Mouse (Mus musculus) embryonic facial prominence, embryonic 12.5 days (tissue): ENCODE data around the gene Suclg2. TPM values are rescaled to one million over a fixed set of nuclear protein-coding genes. Genes with fewer than 3 reads are reported as not detected.
A peak's percentile ranks its signal among the peaks of the same experiment; 100 is the strongest.

Source experiments
- ATAC-seq: fragments of 200-750 bp; cut with Nextera tagmentation; 2 replicates; pipeline ENCODE4 v1.8.0; 2017; ENCODE audit not compliant: insufficient number of reproducible peaks, insufficient read depth, low FRiP score, low TSS enrichment
- H3K27ac ChIP-seq: fragments of 300-500 bp; sonication (generic); 2 replicates; pipeline ENCODE4 v1.5.1; 2016; ENCODE audit warnings: mild to moderate bottlenecking
- H3K27me3 ChIP-seq: fragments of 300-500 bp; sonication (generic); 2 replicates; pipeline ENCODE4 v1.6.1; 2016; ENCODE audit warnings: mild to moderate bottlenecking, moderate library complexity
- H3K36me3 ChIP-seq: fragments of 300-500 bp; sonication (generic); 2 replicates; pipeline ENCODE4 v1.6.1; 2016; ENCODE audit warnings: mild to moderate bottlenecking
- H3K4me1 ChIP-seq: fragments of 300-500 bp; sonication (generic); 2 replicates; pipeline ENCODE4 v1.6.1; 2016
- H3K4me2 ChIP-seq: fragments of 300-500 bp; sonication (generic); replicated peaks from 2 replicates; pipeline ENCODE4 v1.6.1; 2016; ENCODE audit warnings: mild to moderate bottlenecking, moderate library complexity
- H3K4me3 ChIP-seq: fragments of 300-500 bp; sonication (generic); 2 replicates; pipeline ENCODE4 v1.5.1; 2016; ENCODE audit warnings: mild to moderate bottlenecking
- H3K9ac ChIP-seq: fragments of 300-500 bp; sonication (generic); 2 replicates; pipeline ENCODE4 v1.6.1; 2016; ENCODE audit warnings: mild to moderate bottlenecking, moderate library complexity
- H3K9me3 ChIP-seq: fragments of 300-500 bp; sonication (generic); 2 replicates; pipeline ENCODE4 v1.6.1; 2016; ENCODE audit warnings: mild to moderate bottlenecking, moderate library complexity
- WGBS: fragments of 180-500 bp; shearing (Covaris S2); methylation state at CpG from one replicate; pipeline ENCODE4 v1.1.7; 2016; 5-methylcytosine and 5-hydroxymethylcytosine counted together
- polyA plus RNA-seq: library from polyadenylated mRNA; unstranded; fragments of >200 nt; fragmentation: Nextera tagmentation; extraction: Ambion mirVana; gene quantifications from 2 replicates; pipeline ENCODE4 v1.2.1, GENCODE M21; 2016

Gene Suclg2
- polyA plus RNA-seq, 1 experiment from 2014 or later, result 51.8 TPM

DNA sequence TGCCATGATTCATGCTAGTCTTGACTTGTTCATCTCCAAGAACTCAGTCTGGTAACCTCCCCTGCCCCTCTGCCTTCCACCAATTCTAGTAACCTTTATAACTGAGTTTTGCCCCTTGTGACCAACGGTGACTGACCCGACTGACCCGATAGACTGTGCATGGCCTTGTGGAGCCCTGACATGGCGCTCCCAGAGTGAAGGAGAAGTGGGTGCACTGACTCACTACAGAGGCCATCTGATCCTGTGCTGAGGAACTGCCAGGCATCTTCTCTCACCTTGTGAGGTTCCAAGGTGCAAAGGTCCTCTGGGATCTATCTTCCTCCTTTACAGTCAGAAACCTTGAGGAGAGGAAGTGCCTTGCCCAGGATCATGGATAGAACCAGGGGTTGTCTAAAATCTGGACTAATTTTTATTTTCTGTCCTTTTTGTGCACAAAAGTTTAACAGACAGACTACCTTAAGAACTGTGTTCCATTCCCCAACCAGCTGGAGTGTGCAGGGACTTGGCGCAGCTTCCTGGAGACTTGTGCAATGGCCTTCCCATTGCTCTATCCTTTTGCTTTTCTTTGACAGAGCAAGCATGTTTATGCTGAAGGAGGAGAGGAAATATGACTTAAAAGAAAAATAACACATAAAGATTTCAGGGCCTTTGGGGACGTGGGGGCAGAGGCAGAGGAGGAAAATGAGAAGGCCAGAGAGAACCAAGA, 49.8 kb downstream of the Suclg2 start:
- Histone ChIP-seq H3K4me1 (no peaks in the 10 kb centered on the region), H3K36me3 (no peaks in the 10 kb centered on the region), H3K4me2 (no peak overlapping the region), H3K27me3 (no peaks in the 10 kb centered on the region), H3K27ac (no peak overlapping the region), H3K9ac (no peak overlapping the region), H3K4me3 (no peak overlapping the region), H3K9me3 (0 out of 2 replicates have a peak, but pooled peaks cover 3% of the 10 kb centered on the region)
- WGBS, result 90% methylated on average over 6 of the region's 6 CpGs
- no peak for ATAC-seq

DNA sequence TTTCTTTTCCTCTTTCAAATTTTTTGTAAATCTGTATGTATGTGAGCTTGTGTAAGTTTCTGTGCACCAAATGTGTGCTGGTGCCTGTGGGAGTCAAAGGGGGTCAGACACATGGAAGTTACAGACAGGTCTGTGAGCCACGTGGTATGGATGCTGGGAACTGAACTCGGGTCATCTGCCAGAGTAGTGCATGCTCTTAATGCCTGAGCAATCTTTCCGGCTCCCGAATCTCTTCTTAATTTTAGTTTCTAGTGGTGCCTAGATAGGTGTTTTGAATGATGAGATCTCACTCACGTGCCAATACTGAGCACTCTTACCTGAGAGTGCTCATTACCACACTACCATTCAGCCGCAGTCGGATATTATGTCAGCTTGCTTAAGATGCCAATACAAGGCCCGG, 60.9 kb downstream of the Suclg2 start:
- 93% methylated on average over 8 of the region's 8 CpGs for WGBS
- Histone ChIP-seq H3K4me1 (no peaks in the 10 kb centered on the region), H3K9me3 (no peaks in the 10 kb centered on the region), H3K27ac (no peak overlapping the region), H3K9ac (no peak overlapping the region), H3K4me3 (no peak overlapping the region), H3K27me3 (no peaks in the 10 kb centered on the region), H3K36me3 (no peaks in the 10 kb centered on the region), H3K4me2 (no peak overlapping the region)
- no peak for ATAC-seq

DNA sequence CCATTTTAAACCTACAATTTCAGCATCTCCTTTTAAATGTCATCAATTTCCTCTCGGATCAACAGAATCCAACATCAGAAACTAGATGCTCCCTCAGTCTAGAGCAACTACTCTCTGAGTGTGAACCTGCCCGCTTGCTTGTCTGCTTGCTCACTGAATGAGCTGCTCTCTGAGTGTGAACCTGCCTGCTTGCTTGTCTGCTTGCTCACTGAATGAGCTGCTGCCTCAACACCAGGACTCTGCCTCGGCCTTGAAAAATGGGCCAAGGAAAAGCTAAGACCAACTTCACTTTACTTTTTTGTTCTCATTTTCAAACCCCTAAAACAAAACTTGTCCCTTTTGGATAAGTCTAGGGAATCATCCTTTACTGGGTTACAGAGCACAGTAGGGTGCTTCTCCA, 64.9 kb downstream of the Suclg2 start:
- Histone ChIP-seq H3K4me3 (no peak overlapping the region), H3K27me3 (no peaks in the 10 kb centered on the region), H3K36me3 (no peaks in the 10 kb centered on the region), H3K27ac (no peak overlapping the region), H3K9ac (no peak overlapping the region), H3K4me1 (peaks cover 18% of the 10 kb centered on the region), H3K9me3 (no peaks in the 10 kb centered on the region), H3K4me2 (no peak overlapping the region)
- no peak for ATAC-seq
- 88% methylated on average over 3 of the region's 3 CpGs for WGBS

DNA sequence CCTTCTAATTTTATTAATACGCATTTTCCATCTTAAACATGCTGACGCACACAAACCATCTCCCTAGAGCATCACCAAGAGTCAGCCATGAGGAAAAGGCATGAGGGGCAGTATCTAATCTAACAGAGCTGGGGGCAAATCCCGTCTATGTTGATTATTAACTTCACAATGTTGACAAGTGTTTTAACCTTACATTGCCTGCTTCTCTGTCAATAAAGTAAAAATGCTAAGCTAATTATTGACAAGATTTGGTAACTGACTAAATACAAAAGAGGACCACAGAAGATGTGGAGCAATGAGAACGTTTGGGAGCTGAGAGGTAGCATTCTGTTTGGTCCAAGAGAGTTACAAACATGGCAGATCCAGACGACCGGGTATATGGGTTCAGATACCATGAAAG, 65.8 kb downstream of the Suclg2 start:
- WGBS, result 86% methylated on average over 6 of the region's 6 CpGs
- no peak overlapping the region for H3K4me2 ChIP-seq
- no peaks in the 10 kb centered on the region for H3K36me3 ChIP-seq
- H3K9me3 ChIP-seq, result no peaks in the 10 kb centered on the region
- peaks cover 18% of the 10 kb centered on the region for H3K4me1 ChIP-seq
- no peak overlapping the region for H3K9ac ChIP-seq
- no peak overlapping the region for H3K4me3 ChIP-seq
- ATAC-seq, result no peak
- H3K27me3 ChIP-seq, result no peaks in the 10 kb centered on the region
- no peak overlapping the region for H3K27ac ChIP-seq

DNA sequence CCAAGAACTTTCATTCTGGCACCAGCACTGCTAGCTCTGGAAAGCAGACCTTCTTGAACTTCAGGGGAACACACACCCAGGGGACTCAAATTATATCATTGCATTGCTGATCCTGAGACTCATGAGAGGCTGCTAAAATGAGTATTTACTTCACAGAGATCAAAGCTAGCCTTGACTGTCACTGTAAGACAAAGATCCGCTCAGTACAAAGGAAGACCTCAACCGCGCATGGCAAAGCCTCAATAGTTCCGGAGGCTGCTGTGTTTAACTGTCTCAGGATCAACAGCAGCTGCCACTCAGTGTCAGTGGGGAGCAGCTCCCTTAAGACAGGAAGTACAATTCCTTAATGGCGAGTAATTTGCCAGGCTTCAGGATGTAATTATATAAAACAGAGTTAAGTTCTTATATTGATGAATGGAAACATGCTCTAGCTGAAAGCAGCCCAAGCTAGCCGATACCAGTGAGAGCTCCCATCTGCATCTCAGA, 67.2 kb downstream of the Suclg2 start:
- H3K4me2 ChIP-seq, result no peak overlapping the region
- no peak overlapping the region; the same call in 1 of the 2 replicates for H3K9ac ChIP-seq
- peaks cover 18% of the 10 kb centered on the region for H3K4me1 ChIP-seq
- ATAC-seq, result peak; percentile 47; the same call in 1 of the 2 replicates
- WGBS, result 28% methylated on average over 6 of the region's 6 CpGs
- no peaks in the 10 kb centered on the region for H3K9me3 ChIP-seq
- no peaks in the 10 kb centered on the region for H3K36me3 ChIP-seq
- no peaks in the 10 kb centered on the region for H3K27me3 ChIP-seq
- H3K27ac ChIP-seq, result no peak overlapping the region
- no peak overlapping the region for H3K4me3 ChIP-seq

DNA sequence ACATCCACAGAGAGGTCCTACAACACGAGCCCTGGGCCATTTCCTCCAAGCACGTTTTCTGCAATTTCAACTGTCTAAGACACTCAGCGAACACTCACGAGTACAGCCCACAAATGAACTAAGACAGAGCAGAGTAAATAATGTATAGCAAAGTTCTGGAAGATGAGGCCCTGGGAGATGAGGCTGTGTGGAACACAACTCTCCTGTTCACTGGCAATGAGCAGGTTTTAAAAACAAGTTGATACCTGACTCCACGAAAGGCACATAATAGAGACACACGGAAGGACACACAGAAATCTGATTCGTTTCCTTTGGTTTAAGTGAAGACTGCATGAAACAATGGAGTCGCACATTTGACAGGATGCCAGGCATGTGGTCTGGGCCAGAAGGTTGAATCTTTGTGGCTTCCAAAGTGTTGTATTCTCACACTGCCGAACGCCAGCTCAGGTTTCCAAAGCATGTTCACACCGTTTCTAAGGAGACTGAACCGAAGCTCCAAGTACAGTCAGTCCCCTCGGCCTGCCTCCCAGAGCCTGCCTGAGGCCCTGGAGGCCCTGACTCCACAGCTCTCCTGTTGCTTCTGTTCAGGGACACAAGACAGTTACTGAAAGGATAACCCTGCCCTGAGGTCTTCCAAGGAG, 68.4 kb downstream of the Suclg2 start:
- H3K4me2 ChIP-seq, result no peak overlapping the region
- no peaks in the 10 kb centered on the region for H3K27me3 ChIP-seq
- no peak overlapping the region; the same call in 1 of the 2 replicates for H3K27ac ChIP-seq
- no peak overlapping the region for H3K9ac ChIP-seq
- no peaks in the 10 kb centered on the region for H3K36me3 ChIP-seq
- ATAC-seq, result 0 out of 2 replicates have a peak, but pooled peaks have one; percentile 22
- WGBS, result 25% methylated on average over 13 of the region's 13 CpGs
- peaks cover 18% of the 10 kb centered on the region for H3K4me1 ChIP-seq
- no peak overlapping the region for H3K4me3 ChIP-seq
- no peaks in the 10 kb centered on the region for H3K9me3 ChIP-seq

DNA sequence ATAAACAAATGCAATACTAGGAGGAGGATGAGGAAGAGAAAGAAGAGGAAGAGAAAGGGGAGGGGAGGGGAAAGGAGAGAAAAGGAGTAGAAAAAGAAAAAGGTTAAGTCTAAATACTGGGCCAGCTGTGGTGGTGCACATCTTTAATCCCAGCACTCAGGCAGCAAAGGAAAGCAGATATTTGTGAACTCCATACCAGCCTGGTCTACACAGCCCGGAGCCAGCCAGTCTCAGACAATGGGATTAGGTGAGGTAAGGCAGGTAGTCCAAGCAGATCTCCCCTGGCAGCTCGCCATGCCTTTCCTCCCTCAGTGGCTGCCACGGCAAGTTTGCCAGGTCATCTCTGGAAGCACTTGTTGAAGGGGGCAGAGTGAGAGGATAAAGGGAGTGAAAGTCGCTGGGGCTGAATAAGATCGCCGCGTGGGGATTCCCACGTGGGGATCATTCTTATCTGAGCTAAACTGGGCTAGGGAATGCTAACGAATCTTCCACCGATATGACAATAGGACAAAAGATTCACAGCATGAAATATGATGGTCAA, 69.4 kb downstream of the Suclg2 start:
- no peaks in the 10 kb centered on the region for H3K9me3 ChIP-seq
- 0 out of 2 replicates have a peak, but pooled peaks have one; percentile 15 for ATAC-seq
- peaks cover 18% of the 10 kb centered on the region for H3K4me1 ChIP-seq
- 75% methylated on average over 10 of the region's 10 CpGs for WGBS
- no peak overlapping the region for H3K9ac ChIP-seq
- no peak overlapping the region for H3K4me2 ChIP-seq
- no peaks in the 10 kb centered on the region for H3K27me3 ChIP-seq
- H3K36me3 ChIP-seq, result no peaks in the 10 kb centered on the region
- no peak overlapping the region for H3K4me3 ChIP-seq
- no peak overlapping the region for H3K27ac ChIP-seq

DNA sequence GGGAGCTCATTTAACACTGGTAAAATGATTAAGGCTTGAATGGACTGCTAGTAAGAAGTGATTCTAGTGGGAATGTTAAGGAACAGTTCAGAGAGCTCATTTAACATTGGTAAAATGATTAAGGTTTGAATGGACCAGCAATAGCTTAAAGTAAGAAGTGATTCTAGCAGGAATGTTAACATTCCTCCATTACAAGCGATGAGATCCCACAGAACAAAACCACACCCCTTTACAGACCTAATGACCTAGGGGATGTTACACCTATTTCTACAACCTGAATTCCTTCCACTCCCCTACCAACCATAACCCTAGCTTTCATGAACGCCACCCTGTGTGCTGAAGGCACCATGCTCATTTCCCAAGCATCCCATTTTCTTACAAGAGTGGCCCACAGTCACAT, 81.2 kb downstream of the Suclg2 start:
- Histone ChIP-seq H3K27ac (no peak overlapping the region), H3K36me3 (no peaks in the 10 kb centered on the region)
- WGBS, result 85% methylated on average over 2 of the region's 2 CpGs

DNA sequence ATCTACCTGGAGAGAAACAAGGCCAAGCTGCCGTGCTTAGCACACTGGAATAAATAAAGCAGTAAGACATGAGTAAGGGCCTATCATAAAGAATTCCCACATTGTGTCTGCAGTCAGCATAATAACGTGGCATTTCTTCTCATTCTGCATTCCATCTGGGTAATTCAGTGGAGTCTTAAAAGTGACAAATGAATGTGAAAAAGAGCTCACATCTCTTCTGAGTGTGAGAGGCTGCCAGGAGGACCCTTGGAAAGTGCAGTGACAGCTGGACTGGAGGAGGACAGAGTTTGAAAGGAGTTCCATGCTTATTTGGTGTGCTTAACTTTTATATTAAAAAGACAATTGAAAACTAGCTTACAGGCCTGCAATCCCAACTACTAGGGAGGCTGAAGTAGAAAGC, 83.2 kb downstream of the Suclg2 start:
- H3K9me3 ChIP-seq, result no peaks in the 10 kb centered on the region
- H3K9ac ChIP-seq, result no peak overlapping the region
- H3K36me3 ChIP-seq, result no peaks in the 10 kb centered on the region
- H3K27me3 ChIP-seq, result no peaks in the 10 kb centered on the region
- H3K4me3 ChIP-seq, result no peak overlapping the region
- ATAC-seq, result no peak
- H3K27ac ChIP-seq, result no peak overlapping the region
- H3K4me1 ChIP-seq, result peaks cover 3% of the 10 kb centered on the region; the same call in 1 of the 2 replicates
- WGBS, result 54% methylated on average over 2 of the region's 2 CpGs
- no peak overlapping the region for H3K4me2 ChIP-seq

More for the DNA sequence above, 81.2 kb downstream of the Suclg2 start:
- Histone ChIP-seq H3K4me3 (no peak overlapping the region), H3K9ac (no peak overlapping the region), H3K4me1 (peaks cover 3% of the 10 kb centered on the region; the same call in 1 of the 2 replicates), H3K4me2 (no peak overlapping the region), H3K27me3 (no peaks in the 10 kb centered on the region), H3K9me3 (no peaks in the 10 kb centered on the region)
- ATAC-seq, result no peak

DNA sequence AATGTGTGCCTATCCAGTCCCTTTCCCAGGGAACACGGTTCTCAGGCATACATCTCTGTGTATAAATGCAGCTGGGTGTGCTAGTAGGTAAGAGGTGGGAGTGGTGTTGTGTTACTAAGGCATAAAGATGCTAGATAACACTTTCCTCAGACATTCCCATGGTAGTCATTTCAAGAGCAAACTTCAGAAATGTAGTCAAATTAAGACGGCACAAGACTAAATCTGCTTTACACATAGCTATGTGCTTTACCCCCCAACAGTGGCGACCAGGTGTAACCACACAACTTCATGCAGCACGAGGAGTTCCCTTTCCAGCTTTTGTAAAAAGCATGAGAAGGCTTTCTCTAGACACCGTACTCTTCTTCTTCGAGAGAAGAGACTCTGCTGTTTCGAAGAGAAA, 89.5 kb downstream of the Suclg2 start:
- WGBS, result 91% methylated on average over 7 of the region's 7 CpGs
- Histone ChIP-seq H3K4me2 (no peak overlapping the region), H3K27ac (no peak overlapping the region), H3K4me1 (no peaks in the 10 kb centered on the region), H3K4me3 (no peak overlapping the region), H3K27me3 (no peaks in the 10 kb centered on the region), H3K9me3 (no peaks in the 10 kb centered on the region), H3K9ac (no peak overlapping the region), H3K36me3 (no peaks in the 10 kb centered on the region)
- ATAC-seq, result no peak

DNA sequence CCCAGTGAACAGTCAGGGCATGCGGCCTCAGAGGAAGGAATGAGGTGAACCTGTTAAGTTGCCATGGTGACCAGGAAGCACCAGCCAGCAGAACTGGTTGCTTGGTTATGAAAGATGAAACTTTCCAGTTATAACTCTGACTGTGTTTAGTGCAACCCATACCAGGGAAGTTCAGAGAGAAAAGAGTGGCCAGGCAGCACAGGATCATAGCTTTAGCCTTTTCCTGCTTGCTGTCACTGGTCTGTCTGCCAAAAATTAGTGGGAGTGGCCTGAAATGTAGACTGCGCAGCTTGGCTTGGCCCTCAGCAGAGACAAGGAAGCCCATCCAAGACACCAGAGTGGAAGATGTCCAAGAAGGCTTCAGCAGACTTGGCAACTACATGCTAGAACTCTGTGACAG, 96.8 kb downstream of the Suclg2 start:
- ATAC-seq, result no peak
- no peaks in the 10 kb centered on the region for H3K36me3 ChIP-seq
- 74% methylated on average over 2 of the region's 2 CpGs for WGBS

DNA sequence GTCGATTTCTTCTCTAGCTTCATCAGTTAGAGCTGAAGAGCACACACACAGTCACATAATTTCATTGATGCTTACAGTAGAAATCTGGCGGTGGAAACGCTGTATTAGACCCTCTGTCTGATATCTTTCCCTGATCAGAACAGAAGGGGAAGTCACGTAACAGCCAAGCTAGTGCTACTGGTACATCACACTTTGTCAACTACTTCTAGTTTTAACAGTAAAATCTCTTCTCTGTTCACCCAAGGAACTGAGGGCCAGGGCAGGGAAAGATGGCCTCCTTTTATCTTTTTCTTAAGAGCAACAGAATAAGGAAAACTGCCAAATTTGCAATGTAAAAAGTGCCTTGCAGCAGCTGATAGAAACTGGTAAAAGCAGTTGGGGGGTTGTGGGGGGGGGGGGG, 97.8 kb downstream of the Suclg2 start:
- Histone ChIP-seq H3K27ac (no peak overlapping the region), H3K27me3 (no peaks in the 10 kb centered on the region), H3K4me3 (no peak overlapping the region), H3K9me3 (no peaks in the 10 kb centered on the region), H3K4me1 (no peaks in the 10 kb centered on the region), H3K9ac (no peak overlapping the region), H3K4me2 (no peak overlapping the region), H3K36me3 (no peaks in the 10 kb centered on the region)
- 86% methylated on average over 4 of the region's 4 CpGs for WGBS
- no peak for ATAC-seq

More for the DNA sequence above, 96.8 kb downstream of the Suclg2 start:
- H3K4me1 ChIP-seq, result no peaks in the 10 kb centered on the region
- H3K27ac ChIP-seq, result no peak overlapping the region
- no peak overlapping the region for H3K4me3 ChIP-seq
- no peak overlapping the region for H3K9ac ChIP-seq
- H3K27me3 ChIP-seq, result no peaks in the 10 kb centered on the region
- H3K4me2 ChIP-seq, result no peak overlapping the region
- no peaks in the 10 kb centered on the region for H3K9me3 ChIP-seq
